Mouse (Mus musculus): ENCODE measurements at regions not wholly inside any gene's neighbourhood (a gene's known extent, or its start where the extent isn't known, plus 50 kb on each side); places are given as distances from the start of the nearest gene placed in this dataset.

- no peak for ATAC-seq (replicated peaks; ENCODE audit: low read depth, poor library complexity, severe bottlenecking)
These were observed 165.9 kb downstream of the 1700129C05Rik start for GRCm38 (mm10) chr14:58976791-58977190.

- ATAC-seq (replicated peaks; ENCODE audit: low read depth, poor library complexity, severe bottlenecking): no peak
These were observed 173.4 kb downstream of the 1700129C05Rik start for GRCm38 (mm10) chr14:58969248-58969647.

GRCm38 (mm10) chr14:58967975-58968374, 174.7 kb downstream of the 1700129C05Rik start:
- no peak for ATAC-seq (replicated peaks; ENCODE audit: low read depth, poor library complexity, severe bottlenecking)

GRCm38 (mm10) chr14:58967163-58967562, 175.5 kb downstream of the 1700129C05Rik start:
- peak; percentile 65; the same call in 1 of the 2 replicates for ATAC-seq (replicated peaks; ENCODE audit: low read depth, poor library complexity, severe bottlenecking)

GRCm38 (mm10) chr14:58944958-58945357, 197.7 kb downstream of the 1700129C05Rik start:
- ATAC-seq (replicated peaks; ENCODE audit: low read depth, poor library complexity, severe bottlenecking): no peak

- ATAC-seq (replicated peaks; ENCODE audit: low read depth, poor library complexity, severe bottlenecking): no peak
These were observed 199.4 kb downstream of the 1700129C05Rik start for GRCm38 (mm10) chr14:58943267-58943765.

- ATAC-seq (replicated peaks; ENCODE audit: low read depth, poor library complexity, severe bottlenecking): no peak
These were observed 203.6 kb downstream of the 1700129C05Rik start for GRCm38 (mm10) chr14:58939086-58939485.

GRCm38 (mm10) chr14:58938601-58938970, 204.1 kb downstream of the 1700129C05Rik start:
- no peak for ATAC-seq (replicated peaks; ENCODE audit: low read depth, poor library complexity, severe bottlenecking)

GRCm38 (mm10) chr14:58937791-58938600, 204.7 kb downstream of the 1700129C05Rik start:
- no peak for ATAC-seq (replicated peaks; ENCODE audit: low read depth, poor library complexity, severe bottlenecking)

GRCm38 (mm10) chr14:58937331-58937730, 205.4 kb downstream of the 1700129C05Rik start:
- no peak for ATAC-seq (replicated peaks; ENCODE audit: low read depth, poor library complexity, severe bottlenecking)

- ATAC-seq (replicated peaks; ENCODE audit: low read depth, poor library complexity, severe bottlenecking): no peak
These were observed 206.6 kb downstream of the 1700129C05Rik start for GRCm38 (mm10) chr14:58936131-58936530.

- ATAC-seq (replicated peaks; ENCODE audit: low read depth, poor library complexity, severe bottlenecking): no peak
These were observed 224.8 kb downstream of the 1700129C05Rik start for GRCm38 (mm10) chr14:58917853-58918252.

- peak; percentile 68 for ATAC-seq (replicated peaks; ENCODE audit: low read depth, poor library complexity, severe bottlenecking)
These were observed 225.5 kb downstream of the 1700129C05Rik start for GRCm38 (mm10) chr14:58917228-58917627.

- ATAC-seq (replicated peaks; ENCODE audit: low read depth, poor library complexity, severe bottlenecking): no peak
These were observed 227.8 kb downstream of the 1700129C05Rik start for GRCm38 (mm10) chr14:58914937-58915336.

- ATAC-seq (replicated peaks; ENCODE audit: low read depth, poor library complexity, severe bottlenecking): no peak
These were observed 231.8 kb downstream of the 1700129C05Rik start for GRCm38 (mm10) chr14:58910846-58911245.

- ATAC-seq (replicated peaks; ENCODE audit: low read depth, poor library complexity, severe bottlenecking): no peak
These were observed 234.8 kb downstream of the 1700129C05Rik start for GRCm38 (mm10) chr14:58907932-58908331.

GRCm38 (mm10) chr14:58907359-58907758, 235.3 kb downstream of the 1700129C05Rik start:
- no peak for ATAC-seq (replicated peaks; ENCODE audit: low read depth, poor library complexity, severe bottlenecking)

GRCm38 (mm10) chr14:58906631-58907030, 236.1 kb downstream of the 1700129C05Rik start:
- no peak for ATAC-seq (replicated peaks; ENCODE audit: low read depth, poor library complexity, severe bottlenecking)

GRCm38 (mm10) chr14:58868176-58868949, 274.3 kb downstream of the 1700129C05Rik start:
- no peak for ATAC-seq (replicated peaks; ENCODE audit: low read depth, poor library complexity, severe bottlenecking)

- ATAC-seq (replicated peaks; ENCODE audit: low read depth, poor library complexity, severe bottlenecking): no peak
These were observed 275.1 kb downstream of the 1700129C05Rik start for GRCm38 (mm10) chr14:58867396-58868107.
